Mouse (Mus musculus): ENCODE data around the gene Tfe3. TPM values are rescaled to one million over a fixed set of nuclear protein-coding genes. Genes with fewer than 3 reads are reported as not detected.

The Tfe3 gene
- 85.6 and 90.4 TPM in 2 replicates for total RNA-seq (2023)

GRCm38 (mm10) chrX:7762137-7762920 is at the start of gene Tfe3:
TSS of gene Tfe3 (plus strand) at chrX:7762560.

GRCm38 (mm10) chrX:7714135-7714899 is 48.0 kb upstream of the Tfe3 start, which contains the start of gene Wdr45:
TSS of gene Wdr45 (plus strand) at chrX:7714333.

DNA sequence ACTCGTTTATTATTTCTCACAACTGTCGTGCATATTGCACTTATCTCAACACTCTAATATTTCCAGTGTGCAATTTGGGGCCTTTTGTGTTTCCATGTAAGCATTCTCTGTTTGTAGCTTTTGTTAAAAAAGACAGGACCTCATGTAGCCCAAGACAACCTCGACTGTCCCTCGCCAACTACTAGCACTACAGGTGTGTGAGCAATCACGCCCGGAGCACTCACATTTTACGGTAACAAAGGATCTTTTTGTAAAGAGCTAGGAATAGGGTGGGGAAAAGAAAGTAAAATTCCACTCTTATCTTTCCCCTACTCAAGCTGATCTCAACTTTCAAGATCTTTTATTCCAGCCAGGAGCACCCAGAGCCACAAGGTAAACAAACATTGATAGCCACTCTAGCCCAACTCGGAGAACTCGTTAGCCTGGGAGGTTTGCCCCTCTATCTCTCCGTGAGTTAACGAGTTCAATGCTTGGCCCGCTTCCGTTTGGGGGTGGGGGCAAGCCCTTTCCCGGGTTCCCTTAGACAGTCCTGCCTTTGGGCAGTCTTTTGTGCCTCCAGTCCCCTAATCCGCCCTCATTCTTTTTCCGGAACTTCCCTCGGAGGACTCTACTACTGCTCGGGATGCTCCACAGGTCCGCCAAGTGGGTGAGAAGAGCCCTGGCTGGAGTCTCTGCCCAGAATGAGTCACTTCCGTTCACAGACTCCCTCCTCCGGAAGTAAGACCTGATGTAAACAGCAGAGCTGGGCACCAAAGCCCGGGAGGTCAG is 40.7 kb upstream of the Tfe3 start, which contains the start of gene Gm45208:
Gene Gm45208 (plus strand): TSS at position 732 of the 768 bp plus-strand sequence.

DNA sequence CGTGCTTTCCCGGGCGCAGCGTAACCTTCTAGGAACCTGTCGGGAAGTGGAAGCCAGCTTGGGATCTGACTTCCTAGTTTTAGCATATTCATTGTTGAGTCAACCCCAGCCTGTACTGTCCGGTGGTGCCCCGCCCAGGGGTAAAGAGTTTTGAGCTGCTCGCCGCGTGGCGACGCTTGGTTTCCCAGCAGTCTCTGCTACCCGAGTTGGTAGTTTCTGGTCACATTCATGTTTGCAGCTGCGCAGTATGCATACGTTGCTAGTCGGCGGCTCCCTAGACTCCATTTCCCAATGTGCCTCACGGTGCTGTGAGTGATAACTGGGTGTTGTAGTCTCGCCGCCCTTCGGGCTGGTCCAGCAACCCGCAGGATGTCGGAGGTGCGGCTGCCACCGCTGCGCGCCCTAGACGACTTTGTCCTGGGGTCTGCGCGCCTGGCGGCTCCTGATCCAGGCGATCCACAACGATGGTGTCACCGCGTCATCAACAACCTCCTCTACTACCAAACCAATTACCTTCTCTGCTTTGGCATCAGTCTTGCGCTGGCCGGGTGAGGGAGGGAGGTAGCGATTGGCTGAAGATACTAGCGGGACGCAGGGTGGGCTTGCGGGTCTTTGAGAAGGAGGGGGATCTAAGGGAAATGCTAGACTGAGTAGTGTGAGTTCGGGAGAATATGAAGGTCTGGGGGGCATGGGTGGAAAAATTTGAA is 34.0 kb upstream of the Tfe3 start, which contains the start of gene Praf2:
Gene Praf2 (plus strand): TSS at position 225 of the 707 bp plus-strand sequence.

DNA sequence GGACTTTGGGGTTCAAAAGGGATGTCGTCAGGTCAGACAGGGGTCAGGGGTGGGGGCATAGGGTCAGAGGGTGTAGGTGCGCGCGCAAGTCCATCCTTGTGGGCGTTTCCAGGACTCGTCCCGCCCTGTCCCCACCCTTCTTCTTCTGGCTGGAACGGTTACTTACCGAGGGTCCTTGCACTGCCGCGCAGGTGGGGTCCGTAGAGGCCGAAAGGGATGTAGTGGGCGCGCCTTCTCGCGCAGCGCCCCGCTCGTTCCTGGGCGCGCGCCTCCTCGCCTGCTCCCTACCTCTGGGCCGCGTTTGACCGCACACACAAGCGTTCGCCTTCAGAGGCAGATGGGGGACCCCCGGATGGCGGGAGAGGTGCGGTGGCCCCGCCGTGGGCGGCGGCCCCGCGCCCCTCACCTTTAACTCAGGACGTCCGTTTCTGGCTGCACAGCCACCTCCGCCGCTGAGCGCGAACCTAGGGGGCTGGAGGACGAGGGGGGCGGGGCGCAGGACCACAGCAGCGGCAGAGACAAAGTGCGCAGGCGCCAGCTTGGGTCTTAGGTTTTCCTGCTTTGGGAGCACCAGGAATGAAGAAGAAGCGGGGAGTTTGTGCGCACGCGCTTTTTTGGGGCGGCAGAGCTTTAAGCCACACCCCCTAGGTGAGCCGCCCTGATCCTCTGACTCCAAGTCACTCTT is 11.8 kb upstream of the Tfe3 start, which contains the start of gene Ccdc120:
Gene Ccdc120 (minus strand): TSS at position 474 of the 685 bp plus-strand sequence.

GRCm38 (mm10) chrX:7789542-7790136 is 27.3 kb downstream of the Tfe3 start, which contains the start of gene Gripap1:
TSS of gene Gripap1 (plus strand) at chrX:7789765.

DNA sequence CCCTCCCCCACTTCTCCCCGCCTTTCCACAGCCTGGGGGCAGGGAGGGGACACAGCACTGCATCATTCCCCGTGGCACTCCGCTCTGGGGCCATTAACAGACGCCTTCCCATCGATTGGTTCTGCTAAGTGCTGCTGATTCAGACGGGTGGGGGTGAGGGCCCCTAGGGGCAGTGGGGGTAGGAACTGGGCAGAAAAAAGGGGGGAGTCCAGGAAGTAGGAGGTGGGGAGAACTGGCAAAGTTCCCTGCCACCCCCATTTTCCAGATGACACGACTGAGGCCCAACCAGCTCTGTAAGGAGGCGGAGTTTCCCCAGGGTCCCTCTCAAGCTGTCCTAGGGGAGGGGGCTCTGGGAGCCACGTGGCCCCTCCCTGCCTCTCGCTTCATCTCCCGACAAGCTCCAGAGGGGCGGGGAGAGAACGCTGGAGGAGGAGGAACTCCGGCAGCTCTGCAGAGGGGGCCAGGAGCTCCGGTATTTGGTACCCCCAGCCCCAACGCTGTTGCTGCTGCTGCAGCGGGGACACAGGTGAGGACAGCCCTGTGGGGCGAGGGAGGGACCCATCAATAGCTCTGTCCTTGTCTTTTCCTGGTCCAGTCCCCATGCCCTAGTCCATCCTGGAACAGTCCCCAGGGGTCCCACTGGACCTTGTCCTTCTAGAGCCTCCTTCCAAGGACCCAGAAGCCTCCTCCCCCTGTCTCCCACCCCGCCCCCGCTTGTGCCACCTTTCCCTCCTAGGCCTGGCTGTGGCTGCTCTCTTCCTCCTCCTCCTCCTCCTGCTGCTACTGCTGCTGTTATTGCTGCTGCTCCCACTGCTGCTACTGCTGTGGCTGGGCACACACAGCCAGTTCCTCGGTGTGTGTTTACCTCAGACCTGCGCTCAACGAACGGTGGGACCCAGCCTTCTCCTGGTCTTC is 59.8 kb downstream of the Tfe3 start, which contains the start of gene Kcnd1:
Gene Kcnd1 (plus strand): TSS at position 425 of the 915 bp plus-strand sequence.

Other genes starting within 250 kb of the Tfe3 start
- gene Foxp3, start 188.9 kb upstream of the Tfe3 start, total RNA-seq (2023) = not detected in 2 replicates
- 0.64 and 0.73 TPM in 2 replicates for gene Ppp1r3f, start 188.3 kb upstream of the Tfe3 start, total RNA-seq (2023)
- 13.4 and 19.6 TPM in 2 replicates for gene Ccdc22, start 157.0 kb upstream of the Tfe3 start, total RNA-seq (2023)
- gene Cacna1f, start 155.5 kb upstream of the Tfe3 start, total RNA-seq (2023) = 0.16 and 0.25 TPM in 2 replicates
- gene Syp, start 124.1 kb upstream of the Tfe3 start, total RNA-seq (2023) = 2.7 and 3.8 TPM in 2 replicates
- gene Prickle3, start 105.3 kb upstream of the Tfe3 start, total RNA-seq (2023) = 37.1 and 44.3 TPM in 2 replicates
- 518 and 532 TPM in 2 replicates for gene Plp2, start 91.2 kb upstream of the Tfe3 start, total RNA-seq (2023)
- gene Magix, start 81.3 kb upstream of the Tfe3 start, total RNA-seq (2023) = not detected in 2 replicates
- 45.4 and 58.6 TPM in 2 replicates for gene Gpkow, start 65.4 kb upstream of the Tfe3 start, total RNA-seq (2023)
- 52.3 and 70.0 TPM in 2 replicates for gene Wdr45, start 48.2 kb upstream of the Tfe3 start, total RNA-seq (2023)
- gene Gm45208, start 40.3 kb upstream of the Tfe3 start, total RNA-seq (2023) = 1.8 and 1.9 TPM in 2 replicates
- gene Praf2, start 34.1 kb upstream of the Tfe3 start, total RNA-seq (2023) = 2.0 and 2.6 TPM in 2 replicates
- not detected in 2 replicates for gene Ccdc120, start 11.7 kb upstream of the Tfe3 start, total RNA-seq (2023)
- gene Gripap1, start 27.2 kb downstream of the Tfe3 start, total RNA-seq (2023) = 135 and 164 TPM in 2 replicates
- gene Kcnd1, start 59.7 kb downstream of the Tfe3 start, total RNA-seq (2023) = 1.4 and 2.0 TPM in 2 replicates
- 129 and 151 TPM in 2 replicates for gene Otud5, start 78.8 kb downstream of the Tfe3 start, total RNA-seq (2023)
- 2.2 and 4.1 TPM in 2 replicates for gene Pim2, start 115.7 kb downstream of the Tfe3 start, total RNA-seq (2023)
- gene Slc35a2, start 121.5 kb downstream of the Tfe3 start, total RNA-seq (2023) = 25.5 and 28.1 TPM in 2 replicates
- 34.5 and 34.7 TPM in 2 replicates for gene Pqbp1, start 136.7 kb downstream of the Tfe3 start, total RNA-seq (2023)
- gene Timm17b, start 136.8 kb downstream of the Tfe3 start, total RNA-seq (2023) = 44.3 and 45.8 TPM in 2 replicates
- gene Gm10491, start 145.3 kb downstream of the Tfe3 start, total RNA-seq (2023) = not detected in 2 replicates
- not detected in 2 replicates for gene Gm10490, start 147.0 kb downstream of the Tfe3 start, total RNA-seq (2023)
- gene Pcsk1n, start 157.3 kb downstream of the Tfe3 start, total RNA-seq (2023) = not detected in 2 replicates
- not detected in 2 replicates for gene Eras, start 166.0 kb downstream of the Tfe3 start, total RNA-seq (2023)
- 4.9 and 8.8 TPM in 2 replicates for gene Hdac6, start 185.3 kb downstream of the Tfe3 start, total RNA-seq (2023)
- 0.88 and 1.6 TPM in 2 replicates for gene Gata1, start 215.5 kb downstream of the Tfe3 start, total RNA-seq (2023)